Mouse (Mus musculus) thymus, postnatal 0 days (tissue): Measurements from ENCODE around the gene Phlpp2. TPM values are rescaled to one million over a fixed set of nuclear protein-coding genes. Genes with fewer than 3 reads are reported as not detected.

ENCODE experiments used
- DNase-seq: peaks from one replicate; pipeline ENCODE4 v3.0.0-alpha.2; 2015; ENCODE audit warnings: low spot score
- polyA plus RNA-seq: library from polyadenylated mRNA; unstranded; fragments of >200 nt; fragmentation: Nextera tagmentation; extraction: Ambion mirVana; gene quantifications from 2 replicates; pipeline ENCODE4 v1.2.1, GENCODE M21; 2015

Phlpp2 gene
- polyA plus RNA-seq, 1 experiment from 2014 or later, result 0.68 TPM

DNA sequence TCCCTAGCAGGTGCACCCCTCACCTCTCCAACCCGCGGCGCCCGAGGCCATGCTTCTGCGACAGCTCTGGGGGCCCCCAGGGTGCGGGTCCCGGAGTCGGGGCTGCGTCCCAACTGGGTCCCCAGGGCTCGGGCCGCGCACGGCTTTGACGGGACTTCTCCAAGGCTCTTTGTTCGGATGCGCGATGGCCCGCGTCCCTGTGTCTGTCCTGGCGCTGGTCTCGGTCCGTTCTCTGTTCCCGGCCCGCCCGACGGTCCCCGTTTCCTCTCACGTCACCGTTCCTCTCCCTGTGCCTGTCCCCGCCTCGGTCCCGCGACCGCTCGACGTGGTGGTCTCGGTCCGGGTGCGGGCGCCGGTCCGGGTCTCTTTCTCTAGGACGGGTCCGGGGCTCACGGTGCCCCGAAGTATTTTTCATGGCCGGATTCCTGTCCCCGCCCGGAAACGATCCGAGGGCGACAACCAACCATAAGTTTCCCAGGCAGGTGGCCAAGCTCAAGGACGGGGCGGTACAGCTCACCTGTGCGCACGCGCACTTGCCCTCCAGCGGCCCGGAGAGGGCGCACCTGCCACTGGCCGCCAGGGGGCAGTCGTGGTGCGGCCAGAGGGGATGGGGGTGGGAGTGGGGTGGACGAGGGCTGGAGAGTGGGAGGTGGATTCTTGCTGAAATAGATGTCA is 93.5 kb downstream of the Phlpp2 start, which contains the start of gene Marveld3:
Gene Marveld3, minus strand, starts transcription at position 511 of the 675 bp plus-strand sequence.
- DNase-seq, result peak; percentile 50

DNA sequence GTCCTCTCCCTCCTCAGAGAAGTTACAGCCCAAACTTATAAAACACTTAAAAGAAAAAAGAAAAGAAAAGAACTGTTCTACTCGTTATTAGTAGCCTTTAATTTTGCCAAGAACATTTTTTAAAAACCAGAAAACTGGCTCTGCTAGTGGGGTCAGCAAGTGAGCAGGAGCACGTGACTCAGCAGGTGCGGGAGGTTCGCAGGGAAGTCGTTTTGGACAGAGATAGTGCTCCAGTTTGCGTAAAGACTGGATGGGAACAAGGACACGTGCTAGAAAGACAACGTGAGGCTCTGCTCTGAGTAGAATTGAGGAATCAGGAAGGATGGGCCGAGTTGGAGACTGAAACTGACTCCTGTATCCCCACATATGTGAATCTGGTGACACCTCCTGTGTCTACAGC is 94.6 kb downstream of the Phlpp2 start:
- no peak for DNase-seq

DNA sequence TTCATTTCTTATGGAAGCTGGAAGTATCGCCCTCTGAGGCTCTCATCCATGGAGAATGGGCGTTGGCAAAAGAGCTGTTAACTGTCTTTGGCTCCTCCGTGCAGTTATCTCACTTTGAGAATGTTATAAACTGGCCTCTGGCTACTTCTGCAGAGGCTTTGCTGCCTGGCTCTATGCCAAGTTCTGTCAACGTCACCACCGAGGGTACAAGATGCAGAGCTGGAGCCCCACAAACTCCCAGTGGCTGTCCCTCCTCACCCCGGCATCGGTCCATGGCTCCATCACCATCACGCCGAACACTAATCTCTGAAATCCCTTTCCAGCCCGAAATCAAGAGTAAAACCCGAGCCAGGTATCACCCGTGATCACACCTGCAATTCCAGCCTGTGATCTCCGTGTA is 95.1 kb downstream of the Phlpp2 start:
- no peak for DNase-seq

DNA sequence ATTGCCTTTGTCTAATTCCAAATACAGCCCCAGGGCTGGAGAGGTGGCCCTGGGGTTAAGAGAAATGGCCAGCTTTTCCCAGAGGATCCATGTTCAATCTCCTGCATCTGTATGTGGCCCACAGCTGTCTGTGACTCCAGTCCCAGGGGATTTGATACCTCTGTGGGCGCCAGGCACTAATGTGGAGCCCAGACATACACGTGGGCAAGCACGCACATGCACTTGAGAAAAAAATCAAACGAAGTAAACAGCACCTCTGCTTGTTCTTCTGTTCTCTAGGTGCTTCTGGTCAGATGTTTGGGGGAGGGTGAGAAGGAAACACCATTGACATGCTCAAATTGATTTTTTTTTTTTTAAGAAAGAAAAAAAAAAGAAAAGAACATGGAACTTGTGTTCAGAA is 95.8 kb downstream of the Phlpp2 start:
- DNase-seq, result no peak

DNA sequence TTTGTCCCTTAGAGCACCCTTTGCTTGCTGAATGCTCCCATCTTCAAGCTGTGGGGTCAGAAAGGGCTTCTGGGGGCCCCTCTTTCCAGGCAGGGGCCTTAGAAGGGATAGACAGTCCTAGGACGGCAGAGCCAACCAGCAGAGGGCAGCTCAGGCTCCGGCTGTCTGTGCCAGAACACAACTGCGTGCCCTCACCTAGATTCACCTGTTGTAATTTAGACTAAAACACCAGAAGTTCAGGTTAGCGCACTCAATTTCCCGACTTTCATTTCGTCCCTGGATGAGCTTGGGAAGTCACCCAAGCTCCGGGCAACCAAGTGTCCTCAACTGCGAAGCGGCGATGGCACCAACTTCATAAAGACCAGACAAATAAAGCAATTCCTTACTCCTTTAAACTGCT is 100.5 kb downstream of the Phlpp2 start:
- DNase-seq, result no peak

DNA sequence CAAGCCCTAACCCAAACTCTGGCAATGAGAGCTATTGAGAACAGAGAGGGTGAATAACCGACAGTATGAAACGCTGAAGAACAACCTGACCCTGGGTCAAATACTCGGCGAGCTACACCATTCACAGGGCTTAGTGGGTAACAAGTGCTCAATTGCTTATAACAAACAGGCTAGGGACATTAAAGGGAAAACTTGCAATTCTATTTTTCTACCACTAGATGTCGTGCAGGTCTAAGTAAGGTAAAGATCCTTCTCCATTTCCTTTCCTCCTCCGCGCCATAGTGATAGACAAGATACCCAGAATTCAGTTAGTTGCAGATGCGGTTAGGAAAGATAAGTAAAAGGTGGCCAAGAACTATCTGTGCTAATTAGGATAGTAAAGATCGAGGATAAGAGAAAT is 102.0 kb downstream of the Phlpp2 start:
- DNase-seq, result peak; percentile 56

DNA sequence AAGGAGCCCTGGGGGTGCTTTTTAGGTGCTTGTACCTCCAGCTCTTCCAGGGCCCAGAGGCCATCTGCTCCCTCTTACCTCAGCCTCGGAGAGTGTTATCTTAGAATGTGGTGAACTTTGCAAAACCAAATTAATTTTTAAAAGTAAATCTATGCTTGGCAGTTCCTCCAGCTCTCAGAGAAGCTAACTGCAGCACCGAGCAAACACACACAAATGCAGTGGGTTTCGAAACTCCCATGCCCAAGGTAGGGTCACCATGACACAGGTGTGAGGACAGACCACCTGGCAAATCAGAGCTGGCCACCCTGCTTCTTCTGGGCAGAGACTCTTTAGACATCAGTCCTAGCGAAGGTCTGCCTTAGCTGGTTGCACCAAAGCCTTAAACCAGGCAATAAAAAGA is 104.6 kb downstream of the Phlpp2 start:
- no peak for DNase-seq

DNA sequence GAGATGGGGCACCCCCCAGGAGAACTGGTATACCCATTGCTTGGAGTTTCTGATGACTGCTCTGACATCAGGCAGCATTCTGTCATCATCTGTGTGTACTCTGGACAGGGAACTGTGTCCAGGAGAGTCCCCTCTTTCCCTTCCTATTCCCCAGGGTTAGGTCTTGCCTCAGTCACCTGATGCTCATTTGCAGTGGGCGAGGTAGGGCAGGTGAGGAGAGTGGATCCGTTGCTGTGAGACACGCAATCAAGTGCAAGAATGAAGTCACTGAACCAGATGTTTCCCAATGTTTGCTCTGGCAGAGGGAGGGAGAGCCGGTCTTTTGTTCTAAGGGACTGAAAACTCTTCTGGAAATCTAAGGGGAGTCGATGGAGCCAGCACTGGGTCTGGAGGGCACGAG is 111.0 kb downstream of the Phlpp2 start:
- DNase-seq, result no peak

DNA sequence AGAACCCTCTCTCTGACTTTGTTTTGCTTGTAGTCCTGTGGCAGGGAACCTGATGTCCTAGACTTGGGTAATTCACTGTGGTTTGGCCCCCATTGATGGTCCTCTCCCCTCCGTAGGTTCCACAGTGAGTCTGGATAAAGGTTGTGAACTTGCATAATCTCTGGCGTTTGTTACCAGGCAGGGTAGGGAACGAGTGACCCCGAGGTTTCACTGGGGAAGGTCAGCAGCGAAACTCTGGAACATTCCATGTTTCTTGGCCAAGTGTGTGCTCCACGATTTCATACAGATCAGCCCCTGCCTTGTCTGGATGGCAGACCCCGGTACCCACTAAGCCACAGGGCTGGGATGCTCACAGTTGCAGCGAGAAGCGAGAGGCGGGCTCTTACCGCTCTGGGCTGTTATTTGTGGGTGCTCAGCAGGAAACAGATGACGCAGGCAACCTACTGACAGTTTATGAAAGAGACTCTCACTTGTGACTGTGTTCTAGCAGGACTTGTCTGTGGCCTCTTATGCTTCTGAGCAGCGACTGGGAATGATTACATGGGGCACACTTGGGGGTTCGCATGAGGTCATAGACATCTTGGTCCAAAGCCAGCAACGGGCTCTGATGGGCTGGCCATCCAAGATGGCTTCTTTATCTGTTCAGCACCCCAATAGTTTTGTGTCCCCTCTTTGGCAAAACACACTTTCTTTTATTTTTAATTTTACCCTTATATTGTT is 114.2 kb downstream of the Phlpp2 start:
- peak; percentile 35 for DNase-seq

DNA sequence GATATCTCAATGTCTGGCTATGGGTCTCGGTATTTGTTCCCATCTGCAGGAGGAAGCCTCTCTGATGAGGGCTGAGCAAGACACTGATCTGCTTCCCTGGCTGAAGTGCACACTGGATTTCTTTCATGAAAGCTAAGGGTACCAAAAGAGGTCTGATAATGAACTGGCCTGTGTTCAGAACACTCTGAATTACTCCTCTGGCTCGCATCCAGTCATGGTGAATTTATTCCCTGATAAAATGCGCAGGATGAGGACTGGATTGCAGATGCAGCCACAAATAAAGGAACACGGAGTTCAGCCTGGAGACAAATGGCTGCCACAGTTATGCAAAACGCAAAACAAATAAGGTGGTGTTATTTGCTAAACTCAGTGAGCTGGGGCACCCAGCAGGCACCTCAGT is 115.6 kb downstream of the Phlpp2 start:
- DNase-seq, result no peak

DNA sequence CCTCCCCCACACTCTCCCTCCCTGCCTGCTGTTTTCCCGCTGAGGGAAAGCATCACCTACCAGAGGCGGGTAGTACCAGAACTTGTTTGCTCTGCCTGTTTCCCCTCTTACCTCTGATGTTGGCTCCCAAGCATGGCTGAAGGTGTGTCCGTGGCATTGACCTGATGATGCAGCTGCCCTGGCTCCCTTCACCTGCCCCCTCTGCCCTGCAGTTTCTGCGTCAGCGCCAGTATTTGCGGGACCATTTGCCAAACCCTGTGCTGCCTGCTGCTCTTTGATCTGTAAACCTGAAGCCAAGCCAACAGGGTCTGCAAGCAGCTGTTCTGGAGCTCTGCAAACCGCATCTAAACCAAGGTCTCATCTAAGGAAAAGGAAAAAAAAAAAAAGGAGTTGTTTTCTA is 118.0 kb downstream of the Phlpp2 start:
- peak; percentile 3 for DNase-seq

DNA sequence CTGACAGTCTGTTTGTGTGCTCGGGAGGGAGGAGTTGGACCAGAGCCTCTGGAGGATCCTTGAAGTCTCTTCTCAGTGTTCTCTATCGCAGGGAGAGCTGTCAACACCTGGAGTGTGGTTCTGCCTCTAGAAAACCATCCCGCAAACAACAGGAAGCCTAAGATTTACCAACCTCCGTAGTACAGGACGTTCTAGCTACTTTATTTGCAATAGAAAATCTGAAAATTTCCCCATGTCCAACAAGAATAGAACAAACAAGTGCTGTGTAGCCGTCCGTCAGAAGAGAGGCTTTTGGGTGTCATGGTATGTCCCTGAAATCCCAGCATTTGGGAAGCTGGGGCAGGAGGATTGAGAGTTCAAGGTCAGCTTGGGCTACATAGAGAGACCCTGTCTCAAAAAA is 119.4 kb downstream of the Phlpp2 start:
- DNase-seq, result no peak

DNA sequence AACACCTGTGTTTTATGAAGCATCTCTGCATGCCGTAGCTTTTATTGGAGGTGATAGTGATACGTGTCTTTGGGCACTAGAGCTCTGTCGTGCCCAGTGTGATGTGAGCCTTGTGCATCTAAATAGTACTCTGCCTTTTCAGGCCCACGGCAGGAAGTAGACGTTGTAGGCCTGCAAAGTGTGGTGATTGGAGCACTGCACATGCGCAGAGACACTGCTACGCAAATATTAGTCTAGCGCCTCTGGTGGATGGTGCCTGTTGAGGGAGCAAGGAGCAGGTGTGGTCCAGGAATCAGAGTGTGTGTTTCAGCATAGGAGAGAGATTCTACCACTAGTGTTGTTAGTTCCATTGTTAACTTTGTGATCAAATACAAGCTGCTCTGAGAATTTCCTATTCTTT is 120.8 kb downstream of the Phlpp2 start:
- no peak for DNase-seq

DNA sequence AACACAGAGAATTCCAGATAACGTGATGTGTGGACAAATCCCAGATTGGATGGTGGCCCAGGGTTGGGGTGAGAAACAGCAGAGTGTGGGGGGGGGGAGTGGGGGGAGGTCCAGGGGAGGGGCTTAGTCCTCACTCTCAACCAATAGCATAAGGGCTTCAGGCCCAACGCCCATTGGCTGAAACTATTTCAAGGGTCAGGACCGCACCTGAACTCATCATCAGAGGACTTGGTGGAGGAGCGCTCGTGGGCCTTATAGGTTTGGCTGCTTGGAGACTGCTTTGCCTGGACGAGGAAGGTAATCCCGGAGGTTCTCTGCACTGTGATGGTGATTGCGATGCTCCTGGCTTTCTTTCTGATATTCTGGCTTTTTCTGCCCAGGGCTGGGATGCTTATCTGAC is 121.9 kb downstream of the Phlpp2 start, which contains the start of gene Tat:
Gene Tat, plus strand, starts transcription at position 214 of the 400 bp plus-strand sequence.
- DNase-seq, result no peak

DNA sequence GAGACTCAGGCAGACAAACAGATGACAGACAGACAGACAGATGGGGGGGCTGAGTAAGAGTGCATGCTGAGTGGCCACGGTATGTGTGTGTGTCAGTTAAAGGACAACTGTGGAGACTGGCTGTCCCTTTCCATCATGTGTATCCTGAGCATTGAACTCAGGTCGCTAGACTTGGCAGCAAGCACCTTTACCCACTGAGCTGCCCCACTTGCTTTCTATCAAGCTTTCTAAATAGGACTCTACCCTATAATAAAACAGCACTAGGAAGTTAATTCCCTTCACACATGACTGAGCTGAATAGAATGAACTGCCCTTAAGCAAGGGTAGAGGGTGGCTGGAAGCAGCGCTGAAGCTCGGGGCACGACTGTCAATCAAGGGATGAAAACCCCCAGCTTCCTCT is 123.8 kb downstream of the Phlpp2 start:
- no peak for DNase-seq

DNA sequence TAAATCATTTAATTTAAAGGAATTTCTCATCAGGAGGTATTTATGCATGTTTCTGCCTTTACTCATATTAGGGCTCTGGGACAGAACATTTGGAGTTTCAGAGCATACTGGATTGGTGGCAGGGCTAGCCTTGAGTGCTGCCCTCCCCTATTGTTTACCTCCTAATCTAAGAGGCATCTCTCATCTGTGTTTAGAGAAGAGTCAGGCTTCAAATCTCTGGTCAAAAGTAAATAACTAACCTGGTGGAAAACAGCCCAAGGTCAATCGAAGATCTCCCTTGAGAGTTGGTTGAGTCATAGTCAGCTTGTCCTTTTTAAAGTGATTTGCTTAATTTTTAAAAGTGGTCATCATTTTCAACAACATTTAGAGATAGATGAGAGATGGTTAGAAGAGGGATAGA is 124.6 kb downstream of the Phlpp2 start:
- no peak for DNase-seq

Other genes starting within 250 kb of the Phlpp2 start
- gene Ist1, start 175.3 kb upstream of the Phlpp2 start, polyA plus RNA-seq, result 113 TPM in 2 replicates
- 12.8 and 13.5 TPM in 2 replicates for gene Zfp821, start 163.0 kb upstream of the Phlpp2 start, polyA plus RNA-seq
- gene Atxn1l, start 130.8 kb upstream of the Phlpp2 start, polyA plus RNA-seq, result 4.0 and 4.5 TPM in 2 replicates
- 26.3 and 28.2 TPM in 2 replicates for gene Ap1g1, start 90.0 kb upstream of the Phlpp2 start, polyA plus RNA-seq
- gene Marveld3, start 93.7 kb downstream of the Phlpp2 start, polyA plus RNA-seq, result 0.44 and 0.73 TPM in 2 replicates
- 0.12 TPM in 2 replicates for gene Tat, start 121.9 kb downstream of the Phlpp2 start, polyA plus RNA-seq
- gene Chst4, start 171.2 kb downstream of the Phlpp2 start, polyA plus RNA-seq, result not detected in 2 replicates
- 1.2 and 1.5 TPM in 2 replicates for gene Zfp612, start 211.2 kb downstream of the Phlpp2 start, polyA plus RNA-seq
- 0.14 TPM in 1 of 2 replicates, not detected in the other for gene Gm21964, start 232.7 kb downstream of the Phlpp2 start, polyA plus RNA-seq
- gene Gm17720, start 234.2 kb downstream of the Phlpp2 start, polyA plus RNA-seq, result not detected in 2 replicates